Mouse (Mus musculus) lung, postnatal 0 days (tissue): ENCODE results near the gene Omt2b.

ENCODE experiments used
- CTCF ChIP-seq: IDR thresholded peaks from 2 replicates; pipeline ENCODE4 v1.5.1; 2016; ENCODE audit warnings: antibody characterized with exemption, mild to moderate bottlenecking
- EP300 ChIP-seq: IDR thresholded peaks from 2 replicates; pipeline ENCODE4 v1.6.1; 2016; ENCODE audit warnings: antibody characterized with exemption, mild to moderate bottlenecking, control low read depth

GRCm38 (mm10) chr9:78359750-78360483, 32.5 kb downstream of the Omt2b start:
- TF ChIP-seq CTCF (no peak), EP300 (no peak)
